Mouse (Mus musculus) heart, postnatal 0 days (tissue): ENCODE measurements around the gene Eng.

ENCODE experiments used
- CTCF ChIP-seq: IDR thresholded peaks from 2 replicates; pipeline ENCODE4 v1.5.1; 2016; ENCODE audit warnings: antibody characterized with exemption, control low read depth, low read depth
- EP300 ChIP-seq: IDR thresholded peaks from 2 replicates; pipeline ENCODE4 v1.6.1; 2016; ENCODE audit warnings: antibody characterized with exemption, low read depth

DNA sequence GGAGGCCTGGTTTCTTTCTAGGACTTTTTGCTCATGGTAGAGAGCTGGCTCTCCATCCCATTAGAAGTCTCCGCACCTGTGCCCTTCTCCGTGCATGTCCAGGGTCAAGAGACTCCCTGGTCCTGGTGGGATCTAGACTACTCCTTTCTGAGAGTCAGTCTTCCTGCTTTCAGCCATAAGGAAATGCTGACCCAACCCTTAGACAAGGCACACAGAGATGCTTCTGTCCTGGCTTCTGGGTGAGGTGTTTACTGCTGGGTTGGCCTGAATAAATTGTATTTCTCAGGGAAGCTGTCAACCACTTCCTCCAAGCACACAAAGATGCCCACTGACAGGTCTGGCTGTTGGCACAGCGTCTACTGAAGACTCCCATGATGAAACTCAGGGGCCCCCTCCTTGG lies 47.0 kb upstream of the Eng start, which contains the start of gene St6galnac6:
- TF ChIP-seq CTCF (no peak), EP300 (no peak)
